Mouse (Mus musculus): ENCODE results near the gene Sult2a1. TPM values are rescaled to one million over a fixed set of nuclear protein-coding genes. Genes with fewer than 3 reads are reported as not detected.

The Sult2a1 gene
- polyA plus RNA-seq (2012; rRNA removed), result not detected in 2 replicates

GRCm38 (mm10) chr7:13837309-13837708 lies at the start of gene Sult2a1:
Gene Sult2a1 (minus strand): TSS chr7:13837409.

Other genes with a start within 250 kb of the Sult2a1 start
- gene Sult2a5, start 213.4 kb downstream of the Sult2a1 start, polyA plus RNA-seq (2012; rRNA removed), result not detected in 2 replicates
- not detected in 2 replicates for gene Sult2a2, start 103.9 kb downstream of the Sult2a1 start, polyA plus RNA-seq (2012; rRNA removed)
- gene Sult2a4, start 152.2 kb upstream of the Sult2a1 start, polyA plus RNA-seq (2012; rRNA removed), result not detected in 2 replicates

Data from colon, adult 2 months (tissue).